Mouse (Mus musculus) left cerebral cortex, adult 8-10 months (tissue): ENCODE data around the gene Sez6l. TPM values are rescaled to one million over a fixed set of nuclear protein-coding genes. Genes with fewer than 3 reads are reported as not detected.

Source experiments
- DNase-seq, 2 experiments: peaks; one replicate each; pipeline ENCODE4 v3.0.0; 2022; ENCODE audit warnings: low spot score in 2 of 2
- total RNA-seq, 4 experiments: library from RNA; stranded (reverse); gene quantifications; 2 replicates each; pipeline ENCODE4 v1.2.4; 2022

The Sez6l gene
- total RNA-seq, 4 experiments from 2014 or later, result 133 to 138 (median 136) TPM

DNA sequence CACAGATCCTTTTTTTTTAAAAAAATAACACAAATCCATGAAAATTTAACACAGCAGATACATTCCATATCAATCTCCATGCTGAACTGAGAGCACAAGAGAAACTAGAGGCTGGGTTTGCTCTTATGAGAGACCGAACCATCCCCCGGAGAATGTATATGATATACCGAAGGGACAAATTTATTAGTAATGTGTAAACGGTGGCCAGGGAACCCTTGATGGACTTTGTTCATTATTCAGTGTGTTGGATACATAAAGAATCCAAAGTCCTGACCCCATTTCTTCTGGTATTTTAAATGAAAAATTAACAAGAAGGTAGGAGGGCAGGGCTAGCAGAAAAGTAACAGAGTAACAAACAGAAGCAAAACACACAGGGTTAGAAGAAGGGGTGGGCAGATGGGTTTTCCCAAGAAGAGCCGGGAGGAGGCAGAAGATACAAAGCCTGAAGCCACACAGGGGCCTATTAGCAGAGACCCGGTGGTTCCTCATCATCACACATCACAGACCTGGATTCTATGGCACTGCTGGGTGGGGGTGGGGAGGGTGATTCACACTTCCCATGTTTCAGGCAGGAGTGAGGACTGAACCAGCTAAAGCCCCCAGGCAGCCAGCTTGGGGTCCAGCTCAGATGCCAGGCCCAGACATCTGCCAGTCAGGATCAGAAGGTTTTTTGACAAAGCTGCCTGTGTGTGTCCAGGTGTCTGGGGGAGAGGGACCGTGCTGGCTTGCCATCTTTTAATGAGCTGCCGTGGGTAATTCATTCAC is 76.9 kb downstream of the Sez6l start:
- DNase-seq, result no peak

DNA sequence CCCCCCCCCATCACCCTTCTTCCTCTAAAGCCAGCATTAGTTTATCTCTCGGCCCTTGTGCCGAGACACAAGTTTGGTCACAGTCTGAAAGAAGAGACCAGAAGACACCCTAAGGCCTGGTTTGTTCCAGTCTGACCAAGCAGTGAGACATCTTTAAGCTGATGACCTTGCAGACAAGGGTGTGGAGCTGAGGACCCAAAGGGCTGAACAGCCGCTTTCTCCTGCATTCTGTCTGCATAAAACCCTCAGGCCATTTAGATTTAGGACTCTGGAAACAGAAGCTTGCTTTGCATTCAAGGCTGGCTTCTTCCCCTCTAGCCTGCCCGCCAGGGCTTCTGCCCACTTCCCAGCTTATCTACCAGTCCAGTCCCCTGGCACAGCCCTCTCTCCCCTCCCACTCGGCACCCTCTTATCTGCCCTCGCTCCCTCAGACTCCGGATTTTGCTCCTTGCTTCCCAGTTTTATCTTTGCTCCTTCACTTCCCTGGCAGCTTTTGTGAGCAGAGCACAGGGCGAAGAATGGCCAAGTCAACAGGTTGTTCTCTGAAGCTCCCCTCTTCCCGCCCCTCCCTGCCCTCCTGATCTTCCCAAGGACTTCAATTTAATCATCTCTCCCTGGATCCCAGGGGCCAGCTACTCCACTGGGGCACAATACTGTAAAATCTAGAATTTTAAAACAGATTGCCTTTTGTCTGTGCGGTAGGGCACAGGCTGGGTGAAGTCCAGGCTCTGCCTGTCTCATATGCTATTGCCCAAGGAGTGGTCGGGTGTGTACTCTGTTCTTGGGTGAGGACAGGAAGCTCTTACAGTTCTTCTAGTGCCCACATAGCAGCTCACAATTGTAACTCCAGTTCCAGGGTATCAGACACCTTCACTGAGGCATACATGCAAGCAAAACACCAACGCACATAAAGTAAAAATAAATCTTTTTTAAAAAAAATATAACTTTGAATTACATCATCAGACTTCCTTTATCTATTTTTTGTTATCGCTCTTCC is 77.8 kb downstream of the Sez6l start:
- DNase-seq, result no peak

DNA sequence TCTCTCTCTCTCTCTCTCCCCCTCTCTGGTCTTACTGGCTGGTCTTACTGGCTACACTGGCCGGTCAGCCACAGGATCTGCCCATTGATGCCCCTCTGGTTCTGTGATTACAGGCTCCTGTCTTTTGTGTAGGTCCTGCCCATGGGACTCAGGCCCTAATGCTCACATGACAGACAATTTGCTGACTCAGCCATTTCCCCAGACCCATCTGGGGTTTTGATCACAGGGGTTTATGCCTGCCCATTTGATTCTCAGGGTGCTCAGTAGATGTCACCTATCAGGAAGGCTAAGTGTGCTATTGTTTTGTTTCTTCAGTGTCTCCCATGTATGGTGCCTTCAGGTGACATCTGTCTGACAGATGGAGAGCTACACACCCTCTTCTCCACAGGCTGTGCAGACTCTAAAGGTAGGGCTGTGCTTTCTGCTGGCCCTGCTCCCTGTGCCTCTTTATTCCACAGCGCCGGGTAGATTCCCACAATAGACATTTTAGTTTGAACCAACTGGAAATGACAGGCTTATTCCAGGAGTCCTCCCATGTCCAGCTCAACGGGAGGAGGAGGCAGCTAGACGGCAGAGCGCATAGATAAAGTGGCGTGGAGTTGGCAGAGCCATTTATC is 80.1 kb downstream of the Sez6l start:
- DNase-seq, result no peak

DNA sequence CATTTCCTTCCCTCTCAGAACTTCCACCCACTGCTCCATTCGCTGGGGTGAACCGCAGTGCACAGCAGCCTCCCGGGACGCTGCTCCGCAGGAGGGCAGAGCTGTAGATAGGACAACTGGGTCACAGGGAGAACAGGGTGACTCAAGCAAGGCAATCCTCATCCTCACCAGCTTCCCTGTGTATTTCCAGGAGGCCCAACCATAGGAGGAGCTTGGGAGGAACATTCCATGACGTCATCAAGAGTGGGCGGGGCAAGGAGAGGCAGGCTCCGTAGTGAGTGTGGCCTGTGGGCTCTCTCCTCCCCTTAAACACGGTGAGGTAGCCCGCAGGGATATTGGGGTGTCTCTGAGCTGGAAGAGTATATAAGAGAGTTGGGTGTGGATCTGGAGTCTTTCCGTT is 83.5 kb downstream of the Sez6l start:
- peak; percentile 21 to 59 for DNase-seq

DNA sequence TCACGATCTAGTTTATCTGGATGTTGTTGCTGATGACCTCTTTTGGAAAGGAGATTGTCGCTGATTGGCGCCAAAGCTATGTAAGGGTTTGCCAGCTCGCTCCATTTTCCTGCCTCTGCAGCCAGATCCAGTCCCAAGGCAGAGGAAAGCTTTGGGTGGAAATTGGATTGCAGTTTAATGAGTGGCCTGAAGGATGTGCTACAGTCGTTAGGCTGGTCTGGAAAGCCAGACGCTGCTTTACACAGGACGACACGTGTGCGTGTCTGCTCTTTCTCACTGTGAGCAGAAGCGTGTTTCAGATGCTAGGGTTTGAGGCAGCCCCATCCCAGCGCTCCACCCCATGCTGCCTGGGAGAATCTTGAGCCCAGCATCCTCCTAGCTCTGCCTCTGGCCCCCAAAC is 85.5 kb downstream of the Sez6l start:
- no peak for DNase-seq

DNA sequence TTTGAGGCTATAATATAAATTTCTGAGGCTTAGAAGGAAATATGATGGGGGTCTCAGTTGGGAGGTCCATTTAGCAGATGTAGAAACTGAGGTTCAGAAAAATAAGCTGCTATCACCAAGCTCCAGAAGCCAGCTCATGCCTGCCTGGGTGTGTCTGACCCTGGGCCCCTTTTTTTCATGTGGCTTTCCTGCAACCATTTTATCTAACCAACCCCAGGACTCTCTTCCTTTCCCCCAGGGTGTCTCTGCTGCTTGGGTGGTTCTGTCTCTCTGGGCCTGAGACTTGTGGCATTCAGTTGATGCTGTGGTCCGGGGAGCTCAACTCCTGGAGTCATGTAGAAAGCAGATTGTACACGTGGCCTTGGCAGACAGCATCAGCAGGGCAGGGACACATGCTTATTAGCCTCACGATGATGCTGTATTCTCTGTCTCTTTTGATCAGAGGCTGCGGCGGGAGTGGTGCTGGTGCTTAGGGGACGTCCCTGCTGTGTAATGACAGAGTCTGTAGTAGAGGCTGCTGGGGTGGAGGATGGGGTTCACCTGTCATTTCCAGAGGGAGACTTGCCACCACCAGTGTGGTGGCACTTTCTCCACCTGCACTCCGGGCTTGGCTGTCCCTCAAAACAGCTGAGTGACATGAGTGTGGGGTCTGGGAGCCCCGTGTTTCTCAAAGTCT is 88.7 kb downstream of the Sez6l start:
- DNase-seq, result no peak

DNA sequence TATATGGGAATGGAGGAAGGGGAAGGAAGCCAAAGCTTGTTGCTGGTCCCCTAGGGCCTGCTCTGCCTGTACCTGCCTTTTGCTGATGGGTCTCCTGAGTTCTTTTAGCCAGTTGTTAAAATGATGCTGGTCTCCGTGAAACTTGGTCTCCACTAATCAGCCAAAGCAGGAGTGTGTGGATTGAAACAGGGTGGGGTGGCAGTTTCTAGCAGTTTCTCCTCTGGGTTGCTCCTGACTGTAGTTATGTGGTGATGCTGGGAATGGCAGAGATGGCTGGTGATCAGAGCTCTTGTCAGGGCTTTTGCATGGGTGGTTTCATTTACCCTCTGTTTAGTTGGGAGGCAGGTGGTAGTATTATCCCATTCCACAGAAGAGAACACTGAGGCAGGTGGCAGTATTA is 89.5 kb downstream of the Sez6l start:
- DNase-seq, result no peak

DNA sequence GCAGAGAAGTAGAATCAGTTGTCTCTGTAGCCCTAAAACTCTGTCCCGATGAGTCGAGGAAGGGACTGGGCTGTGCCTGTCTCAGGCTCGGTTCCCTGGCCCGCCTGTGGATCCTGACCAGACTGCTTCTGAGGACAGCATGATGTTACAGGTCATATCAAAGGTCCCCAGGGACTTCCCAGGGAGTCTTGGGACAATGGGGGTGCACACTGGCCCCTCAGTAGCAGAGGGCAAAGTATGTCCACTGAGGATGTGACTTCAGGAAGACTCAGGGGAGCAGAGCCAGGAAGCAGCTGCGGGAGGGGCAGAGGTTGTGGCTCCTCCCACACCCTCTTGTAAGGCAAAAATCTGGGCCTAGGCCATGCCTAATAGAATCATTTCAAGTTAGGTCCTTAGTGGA is 90.6 kb downstream of the Sez6l start:
- no peak for DNase-seq

DNA sequence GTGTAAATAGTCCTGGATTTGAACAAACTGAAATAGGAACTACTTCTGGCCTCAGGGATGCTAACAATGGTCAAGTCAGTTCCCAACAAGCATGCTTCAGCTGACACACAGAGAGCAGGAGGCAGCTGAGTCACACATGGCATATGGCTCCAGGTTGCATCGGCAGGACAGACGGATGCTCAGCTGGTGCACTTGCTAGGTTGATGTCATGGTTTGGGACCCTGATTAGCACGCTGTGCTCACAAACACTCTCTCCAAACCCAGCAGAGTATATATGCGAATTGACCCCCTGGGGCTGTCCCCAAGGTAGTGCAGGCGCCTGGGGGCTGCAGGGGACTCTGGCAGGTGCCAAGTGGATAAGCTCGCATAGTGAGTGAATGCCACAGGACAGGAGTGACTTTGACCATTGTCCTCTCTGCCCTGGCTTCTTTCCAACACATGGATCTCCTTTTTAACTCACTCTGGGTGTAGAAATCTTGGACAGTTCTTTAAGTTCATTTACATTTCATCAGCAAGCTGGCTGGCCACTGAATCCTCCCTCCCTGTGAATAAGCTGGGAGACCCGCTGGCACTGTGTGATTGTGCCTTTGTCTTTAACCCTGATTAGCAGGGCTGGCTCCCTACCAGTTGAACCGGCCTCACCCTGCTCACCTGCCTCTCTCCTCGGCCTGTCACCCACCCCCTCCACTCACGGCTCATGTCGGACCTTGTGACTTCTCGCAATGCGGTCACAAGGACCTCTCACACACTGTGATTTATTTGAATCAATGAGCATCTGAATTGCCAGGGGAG is 91.9 kb downstream of the Sez6l start:
- no peak for DNase-seq

DNA sequence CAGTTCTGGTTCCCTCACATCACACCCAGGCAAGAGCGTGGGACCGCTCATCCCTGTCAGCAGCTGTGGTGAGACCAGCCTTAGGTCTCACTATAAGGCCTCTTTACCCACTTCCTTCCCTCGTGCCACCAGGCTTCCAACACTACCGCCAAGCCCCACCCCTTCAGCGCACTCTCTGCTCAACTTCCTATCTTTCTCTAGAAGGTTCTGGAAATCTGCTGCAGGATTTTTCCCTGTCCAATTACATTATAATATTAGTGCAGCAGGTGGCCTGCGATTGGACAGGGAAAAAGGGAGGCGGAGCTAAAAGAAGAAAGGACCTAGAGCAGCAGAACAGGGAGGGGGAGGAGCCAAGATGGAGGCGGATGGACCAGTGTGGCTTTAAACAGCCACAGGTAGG is 94.0 kb downstream of the Sez6l start:
- no peak for DNase-seq

DNA sequence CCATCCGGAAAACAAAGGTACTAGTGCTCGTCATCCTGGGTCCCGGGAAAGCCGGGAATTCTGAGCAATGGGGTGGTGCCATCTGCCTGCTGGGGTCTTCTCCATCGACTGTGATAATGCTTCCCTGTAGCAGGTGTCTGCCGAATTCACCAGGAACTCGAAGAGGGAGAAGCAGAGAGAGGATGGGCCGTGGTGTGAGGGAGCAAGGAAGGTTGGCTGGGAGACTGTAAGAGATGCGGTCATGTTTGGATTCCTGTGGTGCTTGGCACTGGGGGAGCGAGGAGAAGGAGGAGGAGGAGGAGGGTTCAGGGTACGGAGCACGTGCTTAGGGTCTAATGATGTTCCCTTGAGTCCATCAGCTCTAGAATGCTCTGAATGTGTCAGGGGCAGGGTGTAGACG is 94.4 kb downstream of the Sez6l start:
- DNase-seq, result no peak

DNA sequence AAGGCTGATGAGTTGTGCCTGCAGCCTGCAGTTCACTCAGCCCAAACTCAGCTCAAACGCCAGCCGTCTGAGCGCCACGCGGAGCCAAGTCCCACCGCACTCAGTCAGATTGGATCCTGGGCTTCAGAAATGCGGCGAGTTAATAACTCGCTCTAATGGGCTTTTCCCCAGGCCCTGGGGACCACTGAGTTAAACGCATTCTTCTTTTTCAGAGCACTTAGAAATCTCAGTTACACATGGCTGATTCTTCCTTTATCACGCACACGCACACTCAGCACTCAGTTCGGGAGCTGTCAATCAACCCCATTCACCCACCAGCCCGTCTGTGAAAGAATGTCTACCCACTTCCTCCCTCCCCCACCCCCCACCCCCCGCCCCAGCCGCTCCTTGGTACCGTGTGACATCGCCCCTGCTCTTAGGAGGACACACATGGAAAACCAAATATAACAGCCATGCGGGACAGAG is 95.0 kb downstream of the Sez6l start:
- no peak for DNase-seq

DNA sequence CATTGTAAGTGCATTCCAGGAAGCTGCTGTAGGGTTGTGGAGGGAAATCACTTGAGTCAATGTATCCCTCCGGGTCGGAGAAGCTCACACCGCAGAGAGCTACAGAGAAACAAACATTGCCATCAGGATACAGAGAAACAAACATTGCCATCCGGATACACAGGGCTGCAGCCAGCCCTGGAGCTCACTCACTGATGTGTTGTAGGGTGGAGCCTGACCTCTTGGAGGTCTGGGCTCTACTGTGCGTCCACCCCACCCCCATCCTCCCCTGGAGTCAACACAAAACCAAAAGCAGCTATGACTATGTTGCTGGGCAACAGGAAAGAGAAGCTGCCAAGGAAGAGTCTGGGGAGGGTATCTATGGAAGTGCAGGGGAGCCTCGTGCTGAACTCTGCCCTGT is 103.5 kb downstream of the Sez6l start:
- no peak for DNase-seq

DNA sequence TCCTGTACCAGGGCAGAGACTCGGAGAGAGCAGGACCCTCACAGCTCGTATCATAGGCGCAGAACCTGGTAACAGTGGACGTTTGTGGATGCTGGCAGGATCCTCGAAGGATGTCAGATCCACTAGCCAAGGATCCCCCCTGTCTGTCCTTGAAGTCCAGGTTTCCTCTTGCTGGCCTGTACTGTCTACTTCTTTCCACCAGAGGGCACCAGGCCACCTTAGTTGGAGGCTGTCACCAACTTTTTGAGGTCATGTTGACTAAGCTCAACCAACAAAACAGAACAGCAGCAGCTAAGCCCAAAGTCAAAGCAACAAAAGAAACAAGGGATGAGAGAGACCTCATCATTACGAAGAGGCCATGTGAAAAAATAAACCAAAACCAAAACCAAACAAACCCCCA is 106.8 kb downstream of the Sez6l start:
- no peak for DNase-seq

DNA sequence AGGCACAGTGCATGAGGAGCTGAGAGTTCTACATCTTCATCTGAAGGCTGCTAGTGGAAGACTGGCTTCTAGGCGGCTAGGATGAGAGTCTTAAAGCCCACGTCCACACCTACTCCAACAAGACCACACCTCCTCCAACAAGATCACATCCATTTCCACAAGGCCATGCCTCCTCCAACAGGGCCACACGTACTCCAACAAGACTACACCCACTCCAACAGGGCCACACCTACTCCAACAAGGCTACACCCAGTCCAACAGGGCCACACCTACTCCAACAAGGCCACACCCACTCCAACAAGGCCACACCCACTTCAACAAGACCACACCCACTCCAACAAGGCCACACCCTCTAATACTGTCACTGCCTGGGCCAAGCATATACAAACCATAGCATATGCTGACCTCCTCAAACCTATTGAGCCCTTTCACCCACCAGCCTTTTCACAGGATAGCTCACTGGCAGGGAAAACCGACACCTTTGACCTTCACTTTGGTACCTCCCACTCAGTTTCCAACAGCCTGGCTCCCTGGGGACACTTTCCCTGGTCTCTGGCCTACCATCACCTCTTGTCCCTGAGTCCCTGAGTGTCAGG is 107.9 kb downstream of the Sez6l start:
- no peak for DNase-seq

DNA sequence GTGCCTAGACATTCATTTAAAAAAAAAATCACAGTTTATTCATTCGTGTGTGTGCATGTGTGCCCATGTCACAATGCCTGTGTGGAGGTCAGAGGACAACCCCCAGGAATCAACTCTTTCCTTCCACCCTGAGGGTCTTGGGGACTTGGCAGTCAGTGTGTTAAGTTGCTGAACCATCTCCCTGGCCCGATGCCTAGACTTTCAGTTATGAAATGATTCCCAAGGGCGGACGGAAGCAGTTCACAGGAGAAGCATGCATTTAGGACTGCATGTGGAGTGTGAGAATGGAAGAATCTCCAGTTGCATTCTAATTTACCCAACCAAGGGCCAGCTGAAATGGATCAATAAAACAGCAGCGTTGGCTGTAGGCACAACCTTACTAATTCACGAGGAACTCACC is 110.7 kb downstream of the Sez6l start:
- DNase-seq, result no peak

DNA sequence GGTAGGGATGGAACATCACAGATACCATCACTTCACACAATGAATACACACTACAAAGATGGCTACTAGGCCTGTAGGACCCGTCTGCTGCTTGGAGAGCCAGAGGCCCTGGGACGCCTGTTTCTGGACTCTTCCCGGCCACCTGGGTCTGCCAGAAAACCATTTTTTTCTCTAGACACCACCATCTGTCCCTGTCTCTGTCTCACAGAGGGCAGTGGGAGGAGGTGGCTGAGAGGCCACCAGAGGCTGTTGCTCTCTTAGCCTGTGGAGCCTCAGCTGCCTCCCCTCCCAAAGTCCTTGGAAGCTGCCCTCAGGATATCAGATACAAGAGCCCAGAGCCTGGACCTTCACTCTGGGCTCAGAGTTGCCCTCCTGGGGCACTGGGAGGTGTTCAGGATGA is 117.1 kb downstream of the Sez6l start:
- no peak for DNase-seq

DNA sequence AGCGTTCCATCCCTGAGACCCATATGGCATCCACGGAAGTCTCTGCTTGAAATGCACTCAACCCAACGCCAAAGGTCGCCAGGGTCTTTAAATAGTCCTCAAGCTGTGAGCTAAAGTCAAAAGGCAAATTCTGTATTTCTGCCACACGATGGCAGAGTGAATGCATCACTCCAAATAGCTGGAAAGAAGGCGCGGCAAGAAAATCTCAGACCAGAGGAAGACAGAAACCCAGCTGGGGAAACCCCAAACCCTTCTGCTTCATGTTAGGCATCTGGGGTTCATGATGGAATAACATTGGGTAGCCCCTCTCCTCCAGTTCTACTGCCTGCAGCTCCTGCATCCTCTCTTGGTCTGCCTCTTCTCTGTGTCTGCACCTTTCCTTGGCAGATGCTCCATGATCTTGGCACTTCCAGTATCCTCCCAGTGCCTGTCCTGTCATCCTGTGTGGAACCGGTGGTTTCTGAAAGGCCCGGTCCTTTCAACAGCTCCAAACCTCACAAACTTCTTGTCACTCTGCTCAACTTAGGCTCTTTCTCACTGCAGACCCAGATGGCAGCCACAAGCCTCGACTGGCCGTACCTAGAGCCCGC is 121.9 kb downstream of the Sez6l start:
- DNase-seq, result no peak

DNA sequence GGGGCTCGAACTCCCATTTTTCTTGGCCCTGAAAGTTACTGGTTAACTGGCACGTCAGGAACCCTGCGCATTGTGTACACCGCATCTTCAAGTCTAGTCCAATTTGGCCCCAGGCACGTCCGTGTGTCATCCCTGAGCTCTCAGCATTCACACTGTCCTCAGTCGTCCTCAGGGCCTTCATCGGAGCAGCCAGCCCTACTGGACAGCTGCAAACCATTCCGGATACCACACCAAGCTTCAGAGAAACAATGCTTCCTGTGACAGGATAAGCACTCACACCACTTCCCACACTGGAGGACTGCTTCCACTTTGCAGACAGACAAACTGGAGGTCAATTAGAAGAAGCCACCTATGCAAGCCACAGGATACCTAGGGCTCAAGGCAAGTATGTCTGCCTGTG is 123.9 kb downstream of the Sez6l start:
- DNase-seq, result no peak
